Mouse (Mus musculus) layer of hippocampus, adult 11-12 months (tissue): ENCODE data around the gene Sema3f.

Experiments used
- DNase-seq: peaks from one replicate; pipeline ENCODE4 v3.0.0; 2022; ENCODE audit warnings: low spot score

The Sema3f gene

DNA sequence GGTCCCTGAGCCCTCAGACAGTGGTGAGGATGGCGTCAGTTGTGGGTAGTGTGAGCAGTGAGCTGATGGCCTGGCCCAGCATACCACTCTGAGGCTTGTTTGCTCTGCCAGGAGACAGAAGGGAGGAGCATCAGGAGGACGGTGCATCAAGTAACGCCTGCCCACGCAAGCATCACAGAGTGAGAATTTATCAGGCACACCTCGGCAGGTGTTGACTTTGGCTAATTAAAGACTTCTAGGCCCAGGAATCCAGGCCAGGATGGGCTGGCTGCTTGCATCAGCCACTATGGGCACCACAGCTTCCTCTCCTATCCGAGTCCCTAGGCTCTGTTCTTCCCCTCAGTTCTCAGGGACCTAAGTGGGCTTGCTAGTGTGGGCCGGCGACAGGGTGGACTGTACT, 47.9 kb downstream of the Sema3f start:
- DNase-seq = no peak

DNA sequence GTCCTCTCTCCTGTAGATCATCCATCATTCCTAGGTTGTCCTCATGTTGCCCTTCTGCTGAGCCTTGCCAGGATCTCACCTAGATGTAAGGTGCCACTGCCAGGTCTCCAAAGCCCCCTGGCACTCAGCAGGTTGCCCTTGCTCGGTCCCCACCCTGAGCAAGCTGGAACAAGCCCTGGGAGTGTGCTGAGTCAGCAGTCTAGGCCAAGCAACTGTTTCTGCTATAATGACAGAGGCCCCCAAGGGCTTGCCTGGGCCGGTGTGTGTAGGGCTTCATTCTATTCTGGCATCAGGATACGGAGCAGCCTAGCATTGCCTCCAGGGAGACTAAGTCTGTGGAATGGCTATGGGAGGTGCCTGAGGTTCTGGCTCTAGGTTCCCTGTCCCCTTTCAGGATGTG, 49.5 kb downstream of the Sema3f start:
- DNase-seq = no peak

- DNase-seq = no peak
Measured at GRCm38 (mm10) chr9:107659961-107660360, 50.3 kb downstream of the Sema3f start.

DNA sequence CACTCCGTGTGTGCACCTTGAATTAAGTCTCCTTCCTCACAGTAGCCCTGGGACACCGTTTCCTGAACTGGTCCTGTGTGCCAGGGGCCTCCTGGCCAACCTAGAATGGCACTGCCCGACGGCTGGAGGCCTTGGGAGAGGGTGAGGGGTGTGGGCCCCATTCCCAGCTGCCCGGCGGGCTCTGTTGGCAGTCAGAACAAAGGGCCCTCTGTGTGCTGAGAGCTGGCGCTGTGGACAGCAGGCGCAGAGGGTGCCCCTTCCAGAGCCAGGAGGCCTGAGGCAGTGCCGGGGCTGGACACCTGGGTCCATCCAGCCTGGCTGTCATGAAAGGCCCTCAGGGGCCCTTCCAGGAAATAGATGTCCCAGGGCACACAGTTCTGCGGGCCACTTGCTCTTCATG, 50.7 kb downstream of the Sema3f start:
- DNase-seq = peak; percentile 78

GRCm38 (mm10) chr9:107658096-107658495, 52.2 kb downstream of the Sema3f start:
- DNase-seq = no peak

DNA sequence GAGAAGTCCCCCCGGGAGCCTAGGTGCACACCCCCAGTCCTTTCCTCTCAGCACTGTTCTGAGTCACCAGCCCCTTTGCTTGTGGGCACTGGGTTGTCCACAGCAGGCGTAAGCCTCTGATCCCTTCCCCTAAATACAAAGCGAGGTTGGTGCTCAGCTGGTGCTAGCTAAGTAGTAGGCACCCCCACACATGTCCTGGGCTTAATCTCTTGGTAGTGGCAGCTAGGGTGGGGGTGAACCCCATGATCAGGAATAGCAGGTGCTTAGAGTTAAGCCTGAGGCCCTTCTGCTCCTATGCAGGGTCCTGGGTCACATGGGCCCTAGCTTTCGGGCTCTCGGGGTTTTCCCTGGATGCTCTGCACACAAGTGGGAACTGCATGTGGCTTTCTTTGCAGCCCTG, 53.1 kb downstream of the Sema3f start:
- no peak for DNase-seq

DNA sequence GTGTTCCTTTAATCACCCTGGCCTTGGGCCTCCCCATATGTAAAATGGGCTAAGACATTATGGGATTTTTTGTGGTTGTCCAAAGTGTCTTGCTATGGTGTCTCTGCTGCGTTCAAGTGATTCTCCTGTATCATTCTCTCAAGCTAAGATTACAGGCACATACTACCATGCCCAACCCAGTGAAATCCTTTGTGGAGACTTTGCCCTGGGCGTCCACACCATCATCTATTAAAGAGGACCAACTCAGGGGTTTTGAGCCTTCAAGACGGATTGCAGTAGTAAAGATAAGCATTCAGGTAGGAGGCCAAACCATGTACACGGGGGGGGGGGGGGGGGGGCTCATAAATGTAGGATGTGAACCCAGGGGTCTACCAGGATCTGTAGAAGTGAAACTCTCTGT, 55.7 kb downstream of the Sema3f start:
- no peak for DNase-seq

DNA sequence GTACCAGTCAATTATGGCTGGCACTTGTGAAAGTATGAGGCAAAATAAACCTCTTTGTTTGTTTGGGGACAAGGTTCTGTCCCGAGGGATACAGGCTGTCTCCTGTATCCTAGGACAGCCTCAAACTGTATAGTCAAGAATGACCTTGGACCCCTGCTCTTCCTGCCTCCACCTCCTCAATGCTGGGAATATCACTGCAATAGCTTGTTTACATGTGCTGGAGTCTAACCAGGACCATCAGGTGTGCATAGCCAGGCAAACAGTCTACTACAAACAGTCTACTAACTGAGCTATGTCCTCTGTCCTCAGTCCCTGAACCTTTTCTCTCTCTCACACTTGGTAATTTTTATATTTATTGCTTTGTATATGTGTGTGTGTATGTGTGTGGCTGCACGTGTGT, 56.8 kb downstream of the Sema3f start:
- no peak for DNase-seq

- no peak for DNase-seq
Measured at GRCm38 (mm10) chr9:107650708-107651481, 59.4 kb downstream of the Sema3f start.

GRCm38 (mm10) chr9:107650225-107650624, 60.0 kb downstream of the Sema3f start:
- DNase-seq = no peak

- DNase-seq = no peak
Measured at GRCm38 (mm10) chr9:107648767-107649166, 61.5 kb downstream of the Sema3f start.

DNA sequence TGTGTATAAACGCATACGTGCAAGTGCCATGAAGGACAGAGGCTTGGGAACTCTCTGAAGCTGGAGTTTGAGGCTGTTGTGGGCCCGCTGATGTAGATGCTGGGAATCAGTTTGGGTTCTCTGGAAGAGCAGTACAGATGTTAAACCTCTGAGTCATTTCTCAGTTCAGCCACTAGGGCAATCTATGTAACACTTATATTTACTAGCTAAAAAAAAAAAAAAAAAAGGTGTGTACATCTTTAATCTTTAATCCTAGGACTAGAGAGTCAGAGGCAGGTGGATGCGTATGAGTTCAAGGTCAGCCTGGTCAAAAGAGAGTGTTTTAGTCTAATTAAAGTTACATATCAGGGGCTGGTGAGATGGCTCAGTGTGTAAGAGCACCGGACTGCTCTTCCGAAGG, 63.3 kb downstream of the Sema3f start:
- no peak for DNase-seq

DNA sequence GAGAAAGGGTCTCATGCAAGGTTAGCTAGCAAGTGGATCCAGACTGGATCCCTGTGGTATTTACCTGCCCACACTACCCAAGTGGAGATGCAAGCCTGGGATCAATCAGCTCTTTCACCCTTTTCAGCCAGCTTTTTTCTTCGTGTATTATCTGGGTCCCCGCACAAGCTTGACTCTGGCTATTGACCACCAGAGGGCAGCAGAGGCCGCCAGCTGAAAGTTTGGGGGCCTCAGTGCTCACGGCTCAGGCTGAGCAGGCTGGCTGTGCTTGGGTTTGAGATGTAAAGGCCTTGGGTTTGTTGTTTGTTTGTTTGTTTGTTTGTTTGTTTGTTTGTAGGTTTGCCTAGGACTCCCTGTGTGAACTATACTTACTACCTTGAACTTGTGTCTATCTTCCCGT, 64.7 kb downstream of the Sema3f start:
- peak; percentile 81 for DNase-seq

- no peak for DNase-seq
Measured at GRCm38 (mm10) chr9:107645153-107645510, 65.1 kb downstream of the Sema3f start.

DNA sequence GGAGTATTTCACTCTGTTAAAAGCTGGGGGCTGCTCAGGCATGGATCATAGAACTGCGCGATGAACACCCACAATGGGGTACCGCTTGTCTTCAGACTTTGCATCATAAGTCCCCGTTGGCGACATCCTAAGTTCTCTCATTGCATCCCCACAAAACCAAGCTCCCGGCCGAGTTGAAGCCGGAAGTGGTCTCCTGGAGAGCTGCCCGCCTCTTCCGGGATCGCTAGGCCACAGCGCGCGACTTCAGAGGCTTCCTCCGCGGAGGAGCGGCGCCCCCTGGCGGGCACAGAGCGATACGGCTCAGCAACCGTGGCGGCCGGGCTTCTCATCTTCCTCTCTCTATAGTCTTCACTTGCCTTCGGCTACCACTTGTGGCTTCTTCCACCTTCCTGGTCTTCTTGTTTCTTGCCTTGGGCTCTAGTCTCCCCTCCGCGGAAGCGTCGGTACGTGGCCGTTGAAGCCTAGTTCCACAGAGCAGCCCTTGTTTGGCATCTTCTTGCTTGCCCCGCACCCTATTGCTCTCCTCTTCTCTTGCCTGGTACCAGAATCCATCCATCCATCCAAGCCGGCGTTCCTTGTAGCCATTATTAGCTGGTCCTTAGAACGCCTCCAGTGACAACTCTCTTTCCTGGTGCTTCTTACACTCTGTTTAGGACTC, 65.7 kb downstream of the Sema3f start:
- DNase-seq = peak; percentile 92

GRCm38 (mm10) chr9:107643544-107644214, 66.6 kb downstream of the Sema3f start:
- DNase-seq = no peak

GRCm38 (mm10) chr9:107641666-107642065, 68.6 kb downstream of the Sema3f start:
- DNase-seq = no peak

- peak; percentile 46 for DNase-seq
Measured at GRCm38 (mm10) chr9:107640257-107640772, 70.0 kb downstream of the Sema3f start.

- no peak for DNase-seq
Measured at GRCm38 (mm10) chr9:107637070-107637469, 73.2 kb downstream of the Sema3f start.

GRCm38 (mm10) chr9:107635279-107636028, 74.8 kb downstream of the Sema3f start, which contains the start of gene Gnai2:
Gnai2 (minus strand) TSS chr9:107635367.
- peak; percentile 94 for DNase-seq

- no peak for DNase-seq
Measured at GRCm38 (mm10) chr9:107634406-107635278, 75.6 kb downstream of the Sema3f start.
